Mouse (Mus musculus) megakaryocyte-erythroid progenitor cell, adult 5-6 weeks (primary cell): ENCODE measurements around the gene Ypel4. TPM values are rescaled to one million over a fixed set of nuclear protein-coding genes. Genes with fewer than 3 reads are reported as not detected.

Experiments
- ATAC-seq: replicated peaks from 2 replicates; pipeline ENCODE4 v1.8.0; 2016; ENCODE audit warnings: mild to moderate bottlenecking, inconsistent platforms; ENCODE audit not compliant: severe bottlenecking, poor library complexity, low FRiP score, low TSS enrichment
- total RNA-seq, 2 experiments: library from RNA; stranded (forward) in 1 of 2; stranded (reverse) in 1 of 2; fragments of 200-1000, 215-1000 nt in 1 of 2; fragments of >200 nt in 1 of 2; fragmentation: Nextera tagmentation in 1 of 2; gene quantifications; 2 replicates each; pipeline ENCODE4 v1.2.3; 2014 to 2017

Gene Ypel4
- total RNA-seq, 2 experiments from 2014 or later, result 0.39 to 3.7 TPM

- no peak for ATAC-seq
These were observed 22.4 kb downstream of the Ypel4 start for GRCm38 (mm10) chr2:84756245-84756644.

GRCm38 (mm10) chr2:84757026-84757682, 23.3 kb downstream of the Ypel4 start:
- ATAC-seq, result no peak

GRCm38 (mm10) chr2:84758542-84759127, 24.8 kb downstream of the Ypel4 start:
- ATAC-seq, result peak; percentile 92

GRCm38 (mm10) chr2:84760777-84761176, 26.9 kb downstream of the Ypel4 start:
- no peak for ATAC-seq

- no peak for ATAC-seq
These were observed 27.5 kb downstream of the Ypel4 start for GRCm38 (mm10) chr2:84761309-84761708.

- ATAC-seq, result no peak
These were observed 28.0 kb downstream of the Ypel4 start for GRCm38 (mm10) chr2:84761840-84762239.

- ATAC-seq, result no peak
These were observed 28.4 kb downstream of the Ypel4 start for GRCm38 (mm10) chr2:84762295-84762694.

GRCm38 (mm10) chr2:84762818-84763217, 29.0 kb downstream of the Ypel4 start:
- no peak for ATAC-seq

- no peak for ATAC-seq
These were observed 36.6 kb downstream of the Ypel4 start for GRCm38 (mm10) chr2:84770501-84770900.

- no peak for ATAC-seq
These were observed 38.6 kb downstream of the Ypel4 start for GRCm38 (mm10) chr2:84772454-84772853.

- no peak for ATAC-seq
These were observed 39.3 kb downstream of the Ypel4 start for GRCm38 (mm10) chr2:84773195-84773594.

GRCm38 (mm10) chr2:84774751-84775150, 40.9 kb downstream of the Ypel4 start:
- no peak for ATAC-seq

GRCm38 (mm10) chr2:84775241-84775640, 41.4 kb downstream of the Ypel4 start, which contains the start of gene Serping1:
Serping1 (minus strand) TSS chr2:84775444.
- ATAC-seq, result no peak

GRCm38 (mm10) chr2:84775665-84776064, 41.8 kb downstream of the Ypel4 start:
- no peak for ATAC-seq

- no peak for ATAC-seq
These were observed 43.8 kb downstream of the Ypel4 start for GRCm38 (mm10) chr2:84777706-84778105.

GRCm38 (mm10) chr2:84779210-84779609, 45.4 kb downstream of the Ypel4 start:
- peak; percentile 80 for ATAC-seq

- no peak for ATAC-seq
These were observed 49.5 kb downstream of the Ypel4 start for GRCm38 (mm10) chr2:84783315-84783714.

GRCm38 (mm10) chr2:84783840-84784566, 50.1 kb downstream of the Ypel4 start:
- ATAC-seq, result 0 out of 2 replicates have a peak, but pooled peaks have one; percentile 26
